Mouse (Mus musculus) CH12.LX (cell line): ENCODE measurements around the gene Rtp1. TPM values are rescaled to one million over a fixed set of nuclear protein-coding genes. Genes with fewer than 3 reads are reported as not detected.
A peak's percentile ranks its signal among the peaks of the same experiment; 100 is the strongest.

Experiments
- DNase-seq: peaks from one replicate; pipeline ENCODE4 v3.0.0-alpha.2; 2013; ENCODE audit errors: extremely low read depth
- H3K27ac ChIP-seq: 2 replicates; pipeline ENCODE4 v1.5.1; 2012; ENCODE audit warnings: low read depth, mild to moderate bottlenecking, control low read depth, moderate library complexity; ENCODE audit not compliant: insufficient read depth
- H3K27me3 ChIP-seq: replicated peaks from 2 replicates; pipeline ENCODE3; 2012; ENCODE audit warnings: inconsistent platforms
- H3K36me3 ChIP-seq, 2 experiments: replicated peaks in 1 of 2; 2 replicates each; pipeline versions ENCODE3 to v1.6.1; 2012; ENCODE audit warnings: inconsistent platforms in 1 of 2, low read length in 1 of 2, mild to moderate bottlenecking in 1 of 2, mixed read lengths in 1 of 2, moderate library complexity in 1 of 2; ENCODE audit not compliant: control insufficient read depth in 1 of 2, insufficient read depth in 1 of 2
- H3K4me1 ChIP-seq, 2 experiments: 2 replicates each; pipeline ENCODE4 v1.6.1; 2012; ENCODE audit warnings: inconsistent platforms in 1 of 2, moderate library complexity in 1 of 2; ENCODE audit not compliant: insufficient read depth in 2 of 2, control insufficient read depth in 1 of 2
- H3K4me2 ChIP-seq: 2 replicates; pipeline ENCODE4 v1.6.1; 2012; ENCODE audit warnings: low read depth, mild to moderate bottlenecking, control low read depth; ENCODE audit not compliant: poor library complexity, insufficient read depth, severe bottlenecking
- H3K4me3 ChIP-seq, 3 experiments: fragments of 150-350 bp in 1 of 3; sonication (generic) in 1 of 3; replicated peaks in 1 of 3; 2 replicates each; pipeline versions ENCODE3 to v1.5.1; 2011 to 2012; ENCODE audit warnings: low read depth in 2 of 3, low read length in 2 of 3, mild to moderate bottlenecking in 2 of 3, moderate library complexity in 2 of 3, control low read depth in 1 of 3, improper control_type of control experiment in 1 of 3, inconsistent platforms in 1 of 3, mixed read lengths in 1 of 3; ENCODE audit not compliant: poor library complexity in 1 of 3
- H3K79me2 ChIP-seq: replicated peaks from 2 replicates; pipeline ENCODE4 v1.6.1; 2012; ENCODE audit warnings: mild to moderate bottlenecking, moderate library complexity; ENCODE audit not compliant: control insufficient read depth, poor library complexity, insufficient read depth, severe bottlenecking; ENCODE audit errors: extremely low read depth
- H3K9ac ChIP-seq: 2 replicates; pipeline ENCODE4 v1.6.1; 2012; ENCODE audit warnings: low read depth, mild to moderate bottlenecking, control low read depth, moderate library complexity; ENCODE audit not compliant: insufficient read depth
- H3K9me3 ChIP-seq: replicated peaks from 2 replicates; pipeline ENCODE3; 2012; ENCODE audit warnings: low read length, inconsistent platforms, mixed read lengths
- BHLHE40 ChIP-seq: IDR thresholded peaks from 2 replicates; pipeline ENCODE4 v1.6.1; 2011; ENCODE audit warnings: mild to moderate bottlenecking, low read depth, low read length, improper control_type of control experiment
- CHD1 ChIP-seq: IDR thresholded peaks from 2 replicates; pipeline ENCODE4 v1.6.1; 2012; ENCODE audit warnings: low read depth, low read length, improper control_type of control experiment, inconsistent platforms
- E2F4 ChIP-seq: IDR thresholded peaks from 2 replicates; pipeline ENCODE4 v1.6.1; 2011; ENCODE audit warnings: low read depth, low read length, improper control_type of control experiment; ENCODE audit not compliant: insufficient replicate concordance
- ELF1 ChIP-seq: IDR thresholded peaks from 2 replicates; pipeline ENCODE4 v1.6.1; 2014; ENCODE audit warnings: low read depth, mild to moderate bottlenecking, inconsistent platforms, low read length, improper control_type of control experiment
- GABPA ChIP-seq: IDR thresholded peaks from 2 replicates; pipeline ENCODE4 v1.6.1; 2012; ENCODE audit warnings: low read depth, low read length, improper control_type of control experiment, inconsistent platforms; ENCODE audit not compliant: insufficient replicate concordance
- HCFC1 ChIP-seq: IDR thresholded peaks from 2 replicates; pipeline ENCODE4 v1.6.1; 2012; ENCODE audit warnings: low read depth, mild to moderate bottlenecking, inconsistent platforms, low read length, improper control_type of control experiment
- IRF4 ChIP-seq: IDR thresholded peaks from 2 replicates; pipeline ENCODE4 v1.6.1; 2014; ENCODE audit warnings: low read depth, mild to moderate bottlenecking, inconsistent platforms, low read length, improper control_type of control experiment
- JUN ChIP-seq: IDR thresholded peaks from 2 replicates; pipeline ENCODE4 v1.6.1; 2011; ENCODE audit warnings: low read depth, mild to moderate bottlenecking, low read length, improper control_type of control experiment, moderate library complexity; ENCODE audit not compliant: insufficient read depth
- JUND ChIP-seq: conservative IDR thresholded peaks from 2 replicates; pipeline ENCODE4 v1.6.1; 2011; ENCODE audit warnings: low read depth, low read length, improper control_type of control experiment
- KAT2A ChIP-seq: IDR thresholded peaks from 2 replicates; pipeline ENCODE4 v1.6.1; 2012; ENCODE audit warnings: low read length, improper control_type of control experiment, inconsistent platforms; ENCODE audit not compliant: insufficient replicate concordance
- MAZ ChIP-seq: IDR thresholded peaks from 2 replicates; pipeline ENCODE4 v1.6.1; 2012; ENCODE audit warnings: low read depth, mild to moderate bottlenecking, inconsistent platforms, low read length, improper control_type of control experiment, moderate library complexity
- MEF2A ChIP-seq: IDR thresholded peaks from 2 replicates; pipeline ENCODE4 v1.6.1; 2014; ENCODE audit warnings: low read depth, mild to moderate bottlenecking, inconsistent platforms, low read length, improper control_type of control experiment, borderline replicate concordance
- MYC ChIP-seq: IDR thresholded peaks from 2 replicates; pipeline ENCODE4 v1.6.1; 2011; ENCODE audit warnings: low read depth, mild to moderate bottlenecking, improper control_type of control experiment, low read length
- PAX5 ChIP-seq: IDR thresholded peaks from 2 replicates; pipeline ENCODE4 v1.6.1; 2012; ENCODE audit warnings: low read length, inconsistent platforms, mixed read lengths
- POLR2A ChIP-seq: IDR thresholded peaks from 2 replicates; pipeline ENCODE4 v1.6.1; 2011; ENCODE audit warnings: low read depth, mild to moderate bottlenecking, improper control_type of control experiment, low read length
- POLR2AphosphoS2 ChIP-seq: IDR thresholded peaks from 2 replicates; pipeline ENCODE4 v1.6.1; 2011; ENCODE audit warnings: low read depth, low read length, improper control_type of control experiment
- RCOR1 ChIP-seq: conservative IDR thresholded peaks from 2 replicates; pipeline ENCODE4 v1.6.1; 2012; ENCODE audit warnings: low read depth, mild to moderate bottlenecking, inconsistent platforms, low read length, improper control_type of control experiment
- SIN3A ChIP-seq: IDR thresholded peaks from 2 replicates; pipeline ENCODE4 v1.6.1; 2012; ENCODE audit warnings: low read length, improper control_type of control experiment, inconsistent platforms
- UBTF ChIP-seq: IDR thresholded peaks from 2 replicates; pipeline ENCODE4 v1.6.1; 2012; ENCODE audit warnings: low read depth, mild to moderate bottlenecking, inconsistent platforms, low read length, improper control_type of control experiment, moderate library complexity
- USF1 ChIP-seq: IDR thresholded peaks from 2 replicates; pipeline ENCODE4 v1.6.1; 2014; ENCODE audit warnings: low read depth, mild to moderate bottlenecking, inconsistent platforms, low read length, improper control_type of control experiment
- USF2 ChIP-seq: conservative IDR thresholded peaks from 2 replicates; pipeline ENCODE4 v1.6.1; 2011; ENCODE audit warnings: low read depth, low read length, improper control_type of control experiment
- ZC3H11A ChIP-seq: IDR thresholded peaks from 2 replicates; pipeline ENCODE4 v1.6.1; 2012; ENCODE audit warnings: low read depth, mild to moderate bottlenecking, inconsistent platforms, low read length, improper control_type of control experiment
- ZKSCAN1 ChIP-seq: IDR thresholded peaks from 2 replicates; pipeline ENCODE4 v1.6.1; 2012; ENCODE audit warnings: low read depth, inconsistent platforms, low read length, improper control_type of control experiment, borderline replicate concordance
- ZMIZ1 ChIP-seq: IDR thresholded peaks from 2 replicates; pipeline ENCODE4 v1.6.1; 2012; ENCODE audit warnings: low read depth, mild to moderate bottlenecking, inconsistent platforms, low read length, improper control_type of control experiment
- ZNF384 ChIP-seq: IDR thresholded peaks from 2 replicates; pipeline ENCODE4 v1.6.1; 2012; ENCODE audit warnings: low read depth, low read length, improper control_type of control experiment, inconsistent platforms
- dilution Hi-C: fragments of 300-500 bp; cut with MboI; formaldehyde crosslinking; loops from 2 replicates; pipeline ENCODE4 v1.14.3; 2020; ENCODE audit warnings: low sequenced_read_pairs; ENCODE audit not compliant: extremely low pct_unique_long_range_greater_than_20kb, extremely low pct_ligation_motif_present
- in situ Hi-C: fragments of 300-500 bp; cut with MboI; formaldehyde crosslinking; loops from 3 replicates; pipeline ENCODE4 v1.14.3; 2019; ENCODE audit warnings: low sequenced_read_pairs, low pct_ligation_motif_present, low pct_unique_long_range_greater_than_20kb, mixed read lengths
- polyA plus RNA-seq: library from polyadenylated mRNA; unstranded; fragments of >175 nt; gene quantifications from 2 replicates; pipeline ENCODE4 v1.2.1, GENCODE M21; 2012; ENCODE audit warnings: low read depth; ENCODE audit not compliant: insufficient read length
- total RNA-seq, 2 experiments: library from RNA; depleted of rRNA; stranded (reverse); fragments of 300-350 nt in 1 of 2; fragments of >200 nt in 1 of 2; gene quantifications; 2 replicates each; pipeline ENCODE4 v1.2.3; 2012 to 2014

Rtp1 gene
- total and polyA plus RNA-seq, 3 experiments = not detected

DNA sequence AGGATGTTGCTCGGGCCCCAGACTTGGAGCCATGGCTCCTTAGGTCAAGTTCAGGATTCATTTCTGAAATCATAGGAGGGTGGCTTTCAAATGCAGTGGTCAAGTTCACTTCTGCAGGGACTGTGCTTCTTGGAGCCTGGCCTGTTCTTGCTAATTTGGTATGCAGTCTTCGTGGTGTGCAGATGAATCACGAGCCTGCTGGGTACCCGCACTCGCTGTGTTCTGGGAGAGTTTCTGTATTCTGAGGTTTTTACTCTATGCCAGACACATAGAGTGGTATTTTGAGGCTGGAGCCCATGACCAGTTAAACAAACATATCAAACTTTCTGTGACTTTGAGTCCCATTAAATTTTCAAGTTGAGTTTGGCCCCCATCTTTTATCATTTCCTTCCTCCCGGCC is 25.4 kb downstream of the Rtp1 start:
- Histone ChIP-seq H3K9ac (no peak overlapping the region), H3K9me3 (no peaks in the 10 kb centered on the region), H3K36me3 (no peaks in the 10 kb centered on the region), H3K4me3 (no peak overlapping the region), H3K4me1 (peaks cover 0 to 11% of the 10 kb centered on the region in 2 experiments; a peak in 2 of 4 replicates), H3K27ac (no peak overlapping the region), H3K4me2 (no peak overlapping the region), H3K27me3 (no peaks in the 10 kb centered on the region), H3K79me2 (no peaks in the 10 kb centered on the region)
- no peak for TF ChIP-seq UBTF
- peak; percentile 52; the same call in 1 of the 2 replicates for TF ChIP-seq BHLHE40
- peak; percentile 35; the same call in 1 of the 2 replicates for TF ChIP-seq IRF4
- dilution Hi-C loops = no loop called here
- peak; percentile 21 for DNase-seq
- in situ Hi-C loops = loop anchor here (5.0 kb wide), 1 partner anchor 443 kb away; no protein-coding TSS in a partner anchor

DNA sequence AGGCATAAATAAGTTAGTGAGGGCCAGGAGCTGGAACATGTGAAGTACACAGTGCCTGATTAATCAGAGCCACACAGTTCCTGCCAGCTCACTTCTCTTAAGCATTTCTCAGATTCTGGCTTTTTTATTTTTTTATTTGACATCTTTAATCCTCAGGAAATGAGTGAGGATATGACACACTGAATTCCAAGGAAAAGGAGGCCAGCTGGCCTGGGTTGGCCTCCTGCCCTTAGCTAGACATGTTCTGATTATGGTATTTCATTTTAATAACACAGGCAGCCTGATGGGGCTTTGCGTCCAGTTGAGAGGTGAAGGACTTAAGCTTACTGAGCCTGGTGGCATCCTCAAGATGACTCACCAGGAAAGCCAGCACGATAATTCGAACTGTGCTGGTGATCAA is 27.6 kb downstream of the Rtp1 start:
- no peak for TF ChIP-seq ELF1
- no peak for TF ChIP-seq UBTF
- TF ChIP-seq BHLHE40 = no peak
- TF ChIP-seq MYC = no peak
- no peak for TF ChIP-seq RCOR1
- no peak for TF ChIP-seq ZMIZ1
- no peak for TF ChIP-seq MAZ
- no peak for TF ChIP-seq IRF4
- TF ChIP-seq USF1 = no peak
- TF ChIP-seq ZNF384 = no peak
- TF ChIP-seq JUN = no peak
- no peak for TF ChIP-seq SIN3A
- TF ChIP-seq GABPA = no peak
- TF ChIP-seq, all 38 proteins: peak for 0
- DNase-seq = no peak
- Histone ChIP-seq H3K4me3 (no peak overlapping the region), H3K27ac (no peak overlapping the region), H3K4me2 (no peak overlapping the region), H3K4me1 (peaks cover 0 to 9% of the 10 kb centered on the region in 2 experiments; a peak in 1 of 4 replicates), H3K27me3 (peaks cover 5% of the 10 kb centered on the region), H3K36me3 (no peaks in the 10 kb centered on the region), H3K9ac (no peak overlapping the region), H3K9me3 (no peaks in the 10 kb centered on the region), H3K79me2 (no peaks in the 10 kb centered on the region)
- in situ Hi-C loops (no loop called here), dilution Hi-C loops (no loop called here)

DNA sequence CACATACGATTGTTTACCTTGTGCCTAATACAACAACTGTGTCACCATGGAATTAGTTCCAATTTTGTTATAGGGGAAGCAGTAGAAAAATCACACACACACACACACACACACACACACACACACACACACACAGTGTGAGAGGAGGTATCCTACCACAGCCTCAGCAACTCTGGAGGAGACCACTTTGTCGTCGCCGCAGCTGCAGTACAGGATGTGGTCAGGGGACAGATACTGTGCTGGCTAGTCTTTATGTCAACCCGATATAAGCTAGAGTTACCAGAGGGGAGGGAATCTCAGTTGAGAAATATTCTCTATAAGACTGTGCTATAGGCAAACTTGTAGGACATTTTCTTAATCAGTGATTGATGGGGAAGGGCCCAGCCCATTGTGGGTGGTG is 28.4 kb downstream of the Rtp1 start:
- TF ChIP-seq HCFC1 (no peak), SIN3A (no peak), ZC3H11A (no peak), POLR2A (no peak), POLR2AphosphoS2 (no peak), MAZ (no peak), USF2 (no peak), PAX5 (no peak), ZMIZ1 (no peak), MEF2A (no peak), JUN (no peak), E2F4 (no peak), UBTF (no peak), JUND (no peak), ZKSCAN1 (no peak), MYC (no peak), CHD1 (no peak), KAT2A (no peak), IRF4 (no peak)
- TF ChIP-seq, all 38 proteins: peak for 0
- dilution Hi-C loops = no loop called here
- no peak overlapping the region for H3K27ac ChIP-seq

More for the DNA sequence above, 28.4 kb downstream of the Rtp1 start:
- Histone ChIP-seq H3K36me3 (no peaks in the 10 kb centered on the region), H3K9ac (no peak overlapping the region), H3K27me3 (peaks cover 5% of the 10 kb centered on the region), H3K4me3 (no peak overlapping the region), H3K79me2 (no peaks in the 10 kb centered on the region), H3K4me2 (no peak overlapping the region), H3K4me1 (peaks cover 0 to 9% of the 10 kb centered on the region in 2 experiments; a peak in 1 of 4 replicates), H3K9me3 (no peaks in the 10 kb centered on the region)
- DNase-seq = no peak
- in situ Hi-C loops = no loop called here
